Mouse (Mus musculus): ENCODE measurements at regions not wholly inside any gene's neighbourhood (a gene's known extent, or its start where the extent isn't known, plus 50 kb on each side); places are given as distances from the start of the nearest gene placed in this dataset.
A peak's percentile ranks its signal among the peaks of the same experiment; 100 is the strongest.

GRCm38 (mm10) chr11:7439276-7439675 lies 225.6 kb upstream of the Igfbp3 start:
- H3K27ac ChIP-seq (replicated peaks), result no peak overlapping the region
- 86% methylated on average over 3 of the region's 3 CpGs for WGBS
- H3K27me3 ChIP-seq, result no peaks in the 10 kb centered on the region
- H3K4me2 ChIP-seq (replicated peaks), result no peak overlapping the region
- ATAC-seq (ENCODE audit: insufficient number of reproducible peaks, low FRiP score, low TSS enrichment, low read depth), result no peak
- no peaks in the 10 kb centered on the region for H3K9me3 ChIP-seq (replicated peaks)
- no peaks in the 10 kb centered on the region for H3K4me1 ChIP-seq
- no peaks in the 10 kb centered on the region for H3K36me3 ChIP-seq
- no peak overlapping the region for H3K4me3 ChIP-seq (replicated peaks)
- H3K9ac ChIP-seq, result no peak overlapping the region

DNA sequence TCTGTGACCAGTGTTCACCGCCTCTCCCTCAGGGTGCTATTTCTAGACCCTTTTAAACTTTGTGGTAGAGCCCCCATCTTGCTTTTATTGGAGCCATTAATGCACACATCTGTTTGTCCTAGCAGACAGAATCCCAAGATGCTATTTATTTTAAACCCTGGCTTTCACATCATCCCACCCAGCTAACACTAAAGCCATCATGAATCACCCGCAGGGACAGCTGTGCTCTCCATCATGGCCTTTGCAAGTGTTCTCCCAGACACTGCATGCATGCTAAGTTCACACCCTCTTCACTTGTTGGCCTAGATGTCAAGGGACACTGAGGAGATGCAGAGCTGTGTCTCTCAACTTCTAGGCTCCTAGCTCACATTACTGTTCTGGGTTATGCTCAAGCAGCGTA lies 220.9 kb upstream of the Igfbp3 start:
- H3K4me3 ChIP-seq (replicated peaks), result no peak overlapping the region
- H3K27ac ChIP-seq (replicated peaks), result no peak overlapping the region
- H3K4me1 ChIP-seq, result no peaks in the 10 kb centered on the region
- no peak for ATAC-seq (ENCODE audit: insufficient number of reproducible peaks, low FRiP score, low TSS enrichment, low read depth)
- H3K36me3 ChIP-seq, result no peaks in the 10 kb centered on the region
- no peaks in the 10 kb centered on the region for H3K27me3 ChIP-seq
- no peak overlapping the region for H3K4me2 ChIP-seq (replicated peaks)
- no peak overlapping the region for H3K9ac ChIP-seq
- 81% methylated on average over 3 of the region's 3 CpGs for WGBS
- H3K9me3 ChIP-seq (replicated peaks), result no peaks in the 10 kb centered on the region

DNA sequence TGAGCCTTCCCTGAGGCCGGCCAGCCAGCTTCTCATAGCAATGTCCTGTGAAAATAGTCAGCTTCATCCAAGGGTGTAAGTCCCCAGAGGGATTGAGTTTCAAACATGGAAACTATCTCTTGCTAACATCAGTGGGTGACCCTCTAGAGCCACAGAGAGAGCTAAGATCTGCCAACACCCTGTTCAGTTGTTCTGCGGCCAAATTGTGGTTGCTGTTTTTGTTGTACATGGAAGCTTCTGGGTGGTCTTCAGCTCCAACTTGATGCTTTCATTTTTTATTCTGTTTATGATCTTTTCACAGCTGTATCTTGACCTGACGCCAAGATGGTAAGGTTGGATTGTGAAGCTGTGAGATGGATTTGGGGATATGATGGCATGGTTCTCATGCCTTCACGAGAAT lies 214.0 kb upstream of the Igfbp3 start:
- Histone ChIP-seq H3K9me3 (replicated peaks) (no peaks in the 10 kb centered on the region), H3K27me3 (no peaks in the 10 kb centered on the region), H3K4me1 (peaks cover 9% of the 10 kb centered on the region; the same call in 1 of the 2 replicates), H3K4me2 (replicated peaks) (no peak overlapping the region), H3K4me3 (replicated peaks) (no peak overlapping the region), H3K9ac (no peak overlapping the region), H3K27ac (replicated peaks) (no peak overlapping the region), H3K36me3 (no peaks in the 10 kb centered on the region)
- WGBS, result 67% methylated on average over 4 of the region's 4 CpGs
- ATAC-seq (ENCODE audit: insufficient number of reproducible peaks, low FRiP score, low TSS enrichment, low read depth), result no peak

DNA sequence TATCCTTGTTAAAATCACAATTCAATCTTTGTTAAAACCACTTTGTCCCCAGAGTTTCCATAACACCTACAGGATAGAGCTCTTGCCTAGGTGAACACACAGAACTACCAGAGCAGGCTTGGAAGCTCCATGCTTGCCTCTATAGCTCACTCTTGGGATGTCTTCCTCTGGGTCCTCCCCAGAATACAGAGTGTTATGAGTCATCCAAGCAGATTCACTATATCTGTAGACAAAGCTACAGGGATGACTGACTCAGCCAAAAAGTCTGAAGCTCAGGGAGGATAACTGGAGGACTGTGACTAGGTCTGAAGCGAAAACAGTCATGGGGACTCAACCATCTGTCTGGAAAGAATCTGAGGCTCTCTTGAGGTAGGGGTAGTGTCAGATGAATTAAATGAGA lies 211.5 kb upstream of the Igfbp3 start:
- H3K27me3 ChIP-seq, result no peaks in the 10 kb centered on the region
- no peaks in the 10 kb centered on the region for H3K36me3 ChIP-seq
- no peak overlapping the region for H3K4me2 ChIP-seq (replicated peaks)
- H3K9ac ChIP-seq, result no peak overlapping the region
- no peaks in the 10 kb centered on the region for H3K9me3 ChIP-seq (replicated peaks)
- H3K4me3 ChIP-seq (replicated peaks), result no peak overlapping the region
- no peak overlapping the region for H3K27ac ChIP-seq (replicated peaks)
- 91% methylated on average over 1 of the region's 1 CpGs for WGBS
- H3K4me1 ChIP-seq, result peaks cover 9% of the 10 kb centered on the region; the same call in 1 of the 2 replicates
- ATAC-seq (ENCODE audit: insufficient number of reproducible peaks, low FRiP score, low TSS enrichment, low read depth), result no peak

DNA sequence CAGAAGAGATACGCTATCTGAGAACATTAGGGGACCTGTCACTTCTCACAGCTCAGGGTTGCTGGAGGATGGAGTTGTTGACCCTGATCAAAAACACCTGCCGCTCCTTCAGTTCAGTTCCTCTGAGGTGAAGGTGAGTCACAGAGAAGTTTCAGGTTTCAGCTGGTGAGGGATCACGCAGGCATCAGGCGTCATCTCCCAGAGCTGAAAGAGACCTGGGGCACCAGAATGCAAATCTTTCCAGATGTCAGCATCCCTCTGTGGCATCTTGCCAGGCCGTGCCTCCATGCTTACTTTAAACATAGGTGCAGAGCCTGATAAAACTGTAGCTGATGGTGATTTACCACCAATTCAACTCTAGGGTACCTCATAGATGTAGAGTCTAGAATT lies 210.4 kb upstream of the Igfbp3 start:
- H3K36me3 ChIP-seq, result no peaks in the 10 kb centered on the region
- no peaks in the 10 kb centered on the region for H3K27me3 ChIP-seq
- no peaks in the 10 kb centered on the region for H3K9me3 ChIP-seq (replicated peaks)
- no peak overlapping the region for H3K4me3 ChIP-seq (replicated peaks)
- no peak overlapping the region for H3K9ac ChIP-seq
- 32% methylated on average over 5 of the region's 5 CpGs for WGBS
- H3K27ac ChIP-seq (replicated peaks), result no peak overlapping the region
- no peak for ATAC-seq (ENCODE audit: insufficient number of reproducible peaks, low FRiP score, low TSS enrichment, low read depth)
- no peak overlapping the region for H3K4me2 ChIP-seq (replicated peaks)
- peaks cover 9% of the 10 kb centered on the region; the same call in 1 of the 2 replicates for H3K4me1 ChIP-seq

GRCm38 (mm10) chr11:7423276-7424081 lies 209.8 kb upstream of the Igfbp3 start:
- H3K27me3 ChIP-seq, result no peaks in the 10 kb centered on the region
- no peak overlapping the region for H3K9ac ChIP-seq
- H3K9me3 ChIP-seq (replicated peaks), result no peaks in the 10 kb centered on the region
- no peak overlapping the region for H3K4me3 ChIP-seq (replicated peaks)
- WGBS, result 17% methylated on average over 13 of the region's 13 CpGs
- peaks cover 9% of the 10 kb centered on the region; the same call in 1 of the 2 replicates for H3K4me1 ChIP-seq
- no peak for ATAC-seq (ENCODE audit: insufficient number of reproducible peaks, low FRiP score, low TSS enrichment, low read depth)
- H3K27ac ChIP-seq (replicated peaks), result no peak overlapping the region
- H3K4me2 ChIP-seq (replicated peaks), result no peak overlapping the region
- H3K36me3 ChIP-seq, result no peaks in the 10 kb centered on the region

DNA sequence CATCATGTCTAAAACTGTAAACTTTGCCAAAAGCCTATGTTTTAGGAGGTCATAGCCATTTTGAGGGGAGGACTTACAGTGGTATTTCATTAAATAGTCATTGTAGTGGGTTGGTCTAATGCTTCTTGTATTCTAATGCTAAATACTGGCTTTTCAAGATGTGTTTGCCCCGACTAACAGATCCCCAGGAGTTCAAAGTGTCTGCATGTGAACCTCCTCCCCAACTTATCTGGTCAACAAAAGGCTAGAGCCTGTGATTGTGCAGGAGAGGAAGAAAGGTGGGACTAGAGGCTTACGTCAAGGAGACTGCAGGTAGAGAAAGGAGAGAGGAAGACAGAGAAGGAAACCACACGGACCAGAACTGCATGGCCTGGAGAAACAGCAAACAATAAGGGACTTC lies 198.9 kb upstream of the Igfbp3 start:
- H3K4me1 ChIP-seq, result no peaks in the 10 kb centered on the region
- no peak overlapping the region for H3K4me3 ChIP-seq (replicated peaks)
- no peaks in the 10 kb centered on the region for H3K36me3 ChIP-seq
- H3K27me3 ChIP-seq, result no peaks in the 10 kb centered on the region
- H3K27ac ChIP-seq (replicated peaks), result no peak overlapping the region
- no peak overlapping the region for H3K9ac ChIP-seq
- no peak for ATAC-seq (ENCODE audit: insufficient number of reproducible peaks, low FRiP score, low TSS enrichment, low read depth)
- no peaks in the 10 kb centered on the region for H3K9me3 ChIP-seq (replicated peaks)
- no peak overlapping the region for H3K4me2 ChIP-seq (replicated peaks)
- WGBS, result 77% methylated on average over 3 of the region's 3 CpGs

DNA sequence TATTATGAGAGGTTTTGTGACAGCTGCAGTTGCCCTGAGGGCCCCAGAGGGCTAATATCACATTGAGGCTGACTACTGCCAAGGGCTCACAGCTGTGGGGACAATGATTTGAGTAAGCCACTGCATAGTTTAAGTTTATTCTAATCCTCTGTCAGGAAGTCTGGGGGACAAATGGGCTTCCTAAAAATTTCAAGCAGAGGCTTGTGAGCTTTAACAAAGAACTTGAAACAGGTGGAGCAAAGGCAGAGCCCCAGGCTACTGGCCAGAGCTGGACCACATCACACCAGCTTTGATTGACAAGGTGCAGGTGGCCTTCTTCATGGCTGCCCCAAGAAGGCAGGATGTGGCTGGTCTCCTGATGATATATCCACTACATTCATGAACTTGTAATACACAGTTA lies 195.3 kb upstream of the Igfbp3 start:
- Histone ChIP-seq H3K4me1 (no peaks in the 10 kb centered on the region), H3K27me3 (no peaks in the 10 kb centered on the region), H3K9me3 (replicated peaks) (no peaks in the 10 kb centered on the region), H3K27ac (replicated peaks) (no peak overlapping the region), H3K4me2 (replicated peaks) (no peak overlapping the region), H3K4me3 (replicated peaks) (no peak overlapping the region), H3K36me3 (no peaks in the 10 kb centered on the region), H3K9ac (no peak overlapping the region)
- ATAC-seq (ENCODE audit: insufficient number of reproducible peaks, low FRiP score, low TSS enrichment, low read depth), result peak; percentile 39; the same call in 1 of the 2 replicates

DNA sequence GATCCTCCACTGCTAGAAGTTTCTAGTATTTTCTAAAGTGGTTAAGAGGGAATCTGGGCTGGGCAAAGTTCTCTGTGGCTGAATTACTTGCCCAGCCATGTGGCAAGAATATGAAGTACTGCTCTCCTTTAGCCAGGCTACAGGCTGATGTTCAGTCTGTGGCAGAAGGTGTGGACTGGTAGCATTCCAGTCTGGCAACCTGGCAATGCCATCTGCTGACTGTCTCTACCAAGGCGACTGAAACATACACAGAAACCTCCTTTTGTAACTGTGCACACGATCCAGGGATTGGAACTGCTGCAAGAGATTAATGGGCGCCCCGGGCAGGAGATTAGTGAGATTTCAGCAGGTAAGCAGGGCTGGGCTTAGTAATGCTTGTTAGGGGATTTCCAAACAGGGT lies 190.9 kb upstream of the Igfbp3 start:
- H3K4me3 ChIP-seq (replicated peaks), result no peak overlapping the region
- no peak overlapping the region for H3K4me2 ChIP-seq (replicated peaks)
- 66% methylated on average over 4 of the region's 4 CpGs for WGBS
- no peaks in the 10 kb centered on the region for H3K27me3 ChIP-seq
- no peaks in the 10 kb centered on the region for H3K36me3 ChIP-seq
- H3K27ac ChIP-seq (replicated peaks), result no peak overlapping the region
- ATAC-seq (ENCODE audit: insufficient number of reproducible peaks, low FRiP score, low TSS enrichment, low read depth), result no peak; the same call in 1 of the 2 replicates
- H3K4me1 ChIP-seq, result no peaks in the 10 kb centered on the region
- H3K9me3 ChIP-seq (replicated peaks), result no peaks in the 10 kb centered on the region
- no peak overlapping the region for H3K9ac ChIP-seq

GRCm38 (mm10) chr11:7371835-7372234 lies 158.1 kb upstream of the Igfbp3 start:
- no peak overlapping the region for H3K9ac ChIP-seq
- H3K4me2 ChIP-seq (replicated peaks), result no peak overlapping the region
- no peaks in the 10 kb centered on the region for H3K4me1 ChIP-seq
- no peak overlapping the region for H3K27ac ChIP-seq (replicated peaks)
- WGBS, result 54% methylated on average over 1 of the region's 1 CpGs
- H3K36me3 ChIP-seq, result no peaks in the 10 kb centered on the region
- ATAC-seq (ENCODE audit: insufficient number of reproducible peaks, low FRiP score, low TSS enrichment, low read depth), result no peak
- H3K4me3 ChIP-seq (replicated peaks), result no peak overlapping the region
- no peaks in the 10 kb centered on the region for H3K27me3 ChIP-seq
- no peaks in the 10 kb centered on the region for H3K9me3 ChIP-seq (replicated peaks)

DNA sequence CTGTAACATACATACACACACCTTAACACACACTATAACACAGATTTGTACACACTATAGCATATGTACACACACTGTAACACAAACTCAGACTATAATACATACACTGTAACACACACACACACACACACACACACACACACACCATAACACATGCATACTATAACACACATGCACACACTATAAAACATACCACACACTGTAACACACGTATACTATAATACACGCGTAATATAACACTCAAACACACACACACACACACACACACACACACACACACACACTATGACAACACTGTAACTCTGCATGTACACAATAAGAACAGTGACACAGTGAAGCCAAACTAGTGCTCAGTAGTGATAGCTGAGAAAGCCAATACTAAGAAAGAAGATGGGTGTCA lies 147.7 kb upstream of the Igfbp3 start:
- Histone ChIP-seq H3K4me2 (replicated peaks) (no peak overlapping the region), H3K27ac (replicated peaks) (no peak overlapping the region), H3K36me3 (no peaks in the 10 kb centered on the region), H3K9me3 (replicated peaks) (no peaks in the 10 kb centered on the region), H3K27me3 (no peaks in the 10 kb centered on the region), H3K4me1 (no peaks in the 10 kb centered on the region), H3K9ac (no peak overlapping the region), H3K4me3 (replicated peaks) (no peak overlapping the region)
- ATAC-seq (ENCODE audit: insufficient number of reproducible peaks, low FRiP score, low TSS enrichment, low read depth), result peak; percentile 39; the same call in 1 of the 2 replicates
- 93% methylated on average over 3 of the region's 3 CpGs for WGBS

DNA sequence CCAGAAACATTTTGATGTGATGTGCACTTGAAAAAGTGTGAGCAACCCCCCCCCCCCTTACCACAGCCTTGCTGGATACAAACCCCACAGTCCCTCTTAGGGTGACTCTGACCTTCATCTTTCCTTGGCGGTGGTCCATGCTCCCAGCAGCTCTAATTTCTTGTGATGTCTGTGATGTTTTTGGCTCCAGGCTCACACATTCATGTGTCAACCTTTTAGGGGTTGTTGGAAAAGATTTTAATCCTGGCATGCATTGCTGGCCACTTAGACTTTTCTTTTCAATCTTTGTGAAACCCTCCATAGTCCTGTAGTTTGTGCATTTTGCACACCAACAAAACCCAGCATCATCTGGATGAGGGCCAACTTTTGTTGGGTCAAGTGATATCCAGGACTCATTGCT lies 134.9 kb upstream of the Igfbp3 start:
- no peak overlapping the region for H3K4me3 ChIP-seq (replicated peaks)
- ATAC-seq (ENCODE audit: insufficient number of reproducible peaks, low FRiP score, low TSS enrichment, low read depth), result no peak
- H3K36me3 ChIP-seq, result no peaks in the 10 kb centered on the region
- WGBS, result 65% methylated on average over 1 of the region's 1 CpGs
- H3K4me2 ChIP-seq (replicated peaks), result no peak overlapping the region
- no peak overlapping the region for H3K27ac ChIP-seq (replicated peaks)
- no peaks in the 10 kb centered on the region for H3K9me3 ChIP-seq (replicated peaks)
- H3K9ac ChIP-seq, result no peak overlapping the region
- H3K4me1 ChIP-seq, result no peaks in the 10 kb centered on the region
- no peaks in the 10 kb centered on the region for H3K27me3 ChIP-seq
